Mouse (Mus musculus) kidney, adult 2 months (tissue): Measurements from ENCODE around the gene Pecam1.

Experiments used
- CTCF ChIP-seq: fragments of 200-500 bp; conservative IDR thresholded peaks from 2 replicates; pipeline ENCODE4 v1.5.1; 2011; ENCODE audit warnings: low read depth, mild to moderate bottlenecking, control low read depth, low read length, moderate library complexity, mixed read lengths; ENCODE audit not compliant: insufficient read depth, insufficient read length
- POLR2A ChIP-seq: fragments of 200-500 bp; IDR thresholded peaks from one replicate; pipeline ENCODE4 v1.6.1; 2011; ENCODE audit warnings: low read depth, low read length, control low read depth

GRCm38 (mm10) chr11:106642966-106643637 is 107.3 kb downstream of the Pecam1 start:
- TF ChIP-seq CTCF: no peak
- no peak for TF ChIP-seq POLR2A
